Comparison of ENCODE assay signal across 7 mouse cellular contexts in the genomic region with DNA sequence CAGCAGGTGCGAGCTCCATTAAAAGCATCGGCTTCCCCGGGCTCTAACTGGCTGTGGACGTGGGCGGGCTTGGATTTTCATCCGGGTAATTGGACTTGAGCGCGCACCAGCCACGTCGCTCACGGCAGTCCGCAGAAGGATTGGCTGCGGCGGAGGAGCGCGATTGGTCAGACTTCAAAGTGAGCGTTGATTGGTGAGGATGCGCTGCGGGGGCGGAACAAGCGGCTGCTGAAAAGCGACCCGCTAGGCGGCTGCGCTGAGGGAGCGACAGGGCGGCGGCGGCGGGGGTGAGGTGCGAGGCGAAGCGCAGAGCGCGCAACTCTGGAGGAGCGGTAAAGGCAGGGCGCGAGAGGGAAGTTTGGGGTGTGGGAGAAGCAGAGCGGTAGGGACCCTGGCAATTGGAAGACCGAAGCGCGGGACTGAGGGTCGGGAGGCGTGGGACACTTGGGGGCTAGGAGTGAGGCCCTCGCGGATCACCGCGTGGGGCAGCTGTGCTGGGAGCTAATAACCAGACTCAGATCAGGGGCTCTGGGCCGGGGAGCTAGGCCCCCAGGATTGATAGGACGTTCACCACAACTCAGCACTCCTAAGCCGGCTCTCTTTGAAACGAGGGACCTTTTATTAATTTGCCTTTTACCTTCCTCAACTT. TPM values are rescaled to one million over a fixed set of nuclear protein-coding genes. Genes with fewer than 3 reads are reported as not detected.
A peak's percentile ranks its signal among the peaks of the same experiment; 100 is the strongest.
DNase-seq lines count a peak whose midpoint lies in the region; ATAC-seq and TF ChIP-seq lines count a peak whose summit lies in the region.

A gene (plus strand): TSS at position 243 of the 649 bp plus-strand sequence.

- peak; percentile 100 for DNase-seq in brain, embryonic 14.5 days (ENCODE audit: low read depth)
- peak; percentile 92 to 94 for DNase-seq in heart, adult 9 months (ENCODE audit: low spot score in 2 of 2)
- DNase-seq in kidney, adult 9 months: peak; percentile 96
- peak; percentile 82 to 87 for DNase-seq in spleen, adult 18-20 months

- WGBS in limb, embryonic 13.5 days: 9% methylated on average over 52 of the region's 52 CpGs
- WGBS in midbrain, embryonic 15.5 days: 5% methylated on average over 52 of the region's 52 CpGs

- no peaks in the 10 kb centered on the region for H3K9me3 ChIP-seq in limb, embryonic 13.5 days
- no peaks in the 10 kb centered on the region for H3K9me3 ChIP-seq in midbrain, embryonic 15.5 days

- peak within 1 kb of the TSS; percentile 59 for H3K9ac ChIP-seq in limb, embryonic 13.5 days
- H3K9ac ChIP-seq in midbrain, embryonic 15.5 days: peak within 1 kb of the TSS; percentile 74

- peak; percentile 91 for TF ChIP-seq POLR2A in brain, embryonic 14.5 days (IDR thresholded peaks at IDR 0.05; ENCODE audit: borderline replicate concordance, extremely low read depth, insufficient read depth, insufficient read length, poor library complexity, severe bottlenecking)

- no peak within 1 kb of the TSS for H3K27ac ChIP-seq in limb, embryonic 13.5 days
- H3K27ac ChIP-seq in midbrain, embryonic 15.5 days: peak within 1 kb of the TSS; percentile 85

- H3K27me3 ChIP-seq in limb, embryonic 13.5 days: peaks cover 6% of the 10 kb centered on the region; the same call in 1 of the 2 replicates
- no peaks in the 10 kb centered on the region for H3K27me3 ChIP-seq in midbrain, embryonic 15.5 days (replicated peaks)

- ATAC-seq in erythroblast, adult 5-6 weeks (replicated peaks; ENCODE audit: low FRiP score, poor library complexity, severe bottlenecking): peak; percentile 94
- peak; percentile 99 for ATAC-seq in limb, embryonic 13.5 days (ENCODE audit: low FRiP score, low read depth)
- peak; percentile 99 for ATAC-seq in midbrain, embryonic 15.5 days (replicated peaks)

- peak; percentile 15; the same call in 1 of the 2 replicates for TF ChIP-seq CTCF in brain, embryonic 14.5 days (IDR thresholded peaks at IDR 0.05; ENCODE audit: borderline replicate concordance, extremely low read depth, insufficient read depth, insufficient read length)

- peak within 1 kb of the TSS; percentile 50 for H3K4me3 ChIP-seq in limb, embryonic 13.5 days
- peak within 1 kb of the TSS; percentile 56 for H3K4me3 ChIP-seq in midbrain, embryonic 15.5 days

- peaks cover 10% of the 10 kb centered on the region for H3K4me1 ChIP-seq in limb, embryonic 13.5 days
- peaks cover 16% of the 10 kb centered on the region for H3K4me1 ChIP-seq in midbrain, embryonic 15.5 days

- H3K36me3 ChIP-seq in limb, embryonic 13.5 days: no peaks in the 10 kb centered on the region
- no peaks in the 10 kb centered on the region for H3K36me3 ChIP-seq in midbrain, embryonic 15.5 days (replicated peaks)

- peak within 1 kb of the TSS; percentile 85 for H3K4me2 ChIP-seq in limb, embryonic 13.5 days (replicated peaks)
- H3K4me2 ChIP-seq in midbrain, embryonic 15.5 days: peak within 1 kb of the TSS; percentile 97

RNA-seq across cellular contexts. Expression of the gene that starts here (rescaled TPM):
- polyA plus RNA-seq in brain, embryonic 14.5 days (2012; rRNA removed): 15.2 and 24.2 TPM in 2 replicates
- total RNA-seq in erythroblast, adult 5-6 weeks (2015; ENCODE audit: low replicate concordance): 1.9 and 6.5 TPM in 2 replicates
- 1.7 TPM in 1 of 2 replicates, not detected in the other for total RNA-seq in erythroblast, adult 5-6 weeks (2017; ENCODE audit: low replicate concordance)
- 8.4 and 8.9 TPM in 2 replicates for polyA plus RNA-seq in limb, embryonic 13.5 days (2015; fragmentation: Nextera tagmentation; extraction: Ambion mirVana)
- 47.8 and 53.2 TPM in 2 replicates for polyA plus RNA-seq in midbrain, embryonic 15.5 days (2015; fragmentation: Nextera tagmentation; extraction: Ambion mirVana)
